Mouse (Mus musculus) neural tube, embryonic 13.5 days (tissue): ENCODE data around the gene Otub2. TPM values are rescaled to one million over a fixed set of nuclear protein-coding genes. Genes with fewer than 3 reads are reported as not detected.

Experiments
- ATAC-seq: fragments of 200-750 bp; cut with Nextera tagmentation; 2 replicates; pipeline ENCODE4 v1.8.0; 2017; ENCODE audit warnings: low read depth, mild to moderate bottlenecking, moderate TSS enrichment, moderate library complexity
- H3K27ac ChIP-seq: fragments of 300-500 bp; sonication (generic); replicated peaks from 2 replicates; pipeline ENCODE4 v1.5.1; 2015; ENCODE audit warnings: moderate library complexity, mild to moderate bottlenecking, inconsistent platforms
- H3K27me3 ChIP-seq: fragments of 300-500 bp; sonication (generic); 2 replicates; pipeline ENCODE4 v1.6.1; 2015; ENCODE audit warnings: mild to moderate bottlenecking, inconsistent platforms
- H3K36me3 ChIP-seq: fragments of 300-500 bp; sonication (generic); 2 replicates; pipeline ENCODE4 v1.6.1; 2015; ENCODE audit warnings: mild to moderate bottlenecking, inconsistent platforms
- H3K4me1 ChIP-seq: fragments of 300-500 bp; sonication (generic); replicated peaks from 2 replicates; pipeline ENCODE4 v1.6.1; 2015; ENCODE audit warnings: inconsistent platforms
- H3K4me2 ChIP-seq: fragments of 300-500 bp; sonication (generic); 2 replicates; pipeline ENCODE4 v1.6.1; 2015; ENCODE audit warnings: inconsistent platforms, mild to moderate bottlenecking, moderate library complexity
- H3K4me3 ChIP-seq: fragments of 300-500 bp; sonication (generic); 2 replicates; pipeline ENCODE4 v1.5.1; 2015; ENCODE audit warnings: mild to moderate bottlenecking, inconsistent platforms
- H3K9ac ChIP-seq: fragments of 300-500 bp; sonication (generic); 2 replicates; pipeline ENCODE4 v1.6.1; 2015; ENCODE audit warnings: moderate library complexity, mild to moderate bottlenecking, inconsistent platforms
- H3K9me3 ChIP-seq: fragments of 300-500 bp; sonication (generic); 2 replicates; pipeline ENCODE4 v1.6.1; 2016; ENCODE audit warnings: inconsistent platforms
- WGBS: fragments of 180-500 bp; shearing (Covaris S2); methylation state at CpG from one replicate; pipeline ENCODE4 v1.1.7; 2015; 5-methylcytosine and 5-hydroxymethylcytosine counted together
- polyA plus RNA-seq: library from polyadenylated mRNA; unstranded; fragments of >200 nt; fragmentation: Nextera tagmentation; extraction: Ambion mirVana; gene quantifications from 2 replicates; pipeline ENCODE4 v1.2.1, GENCODE M21; 2015

Otub2 gene
- polyA plus RNA-seq, 1 experiment from 2014 or later, result 24.2 TPM

DNA sequence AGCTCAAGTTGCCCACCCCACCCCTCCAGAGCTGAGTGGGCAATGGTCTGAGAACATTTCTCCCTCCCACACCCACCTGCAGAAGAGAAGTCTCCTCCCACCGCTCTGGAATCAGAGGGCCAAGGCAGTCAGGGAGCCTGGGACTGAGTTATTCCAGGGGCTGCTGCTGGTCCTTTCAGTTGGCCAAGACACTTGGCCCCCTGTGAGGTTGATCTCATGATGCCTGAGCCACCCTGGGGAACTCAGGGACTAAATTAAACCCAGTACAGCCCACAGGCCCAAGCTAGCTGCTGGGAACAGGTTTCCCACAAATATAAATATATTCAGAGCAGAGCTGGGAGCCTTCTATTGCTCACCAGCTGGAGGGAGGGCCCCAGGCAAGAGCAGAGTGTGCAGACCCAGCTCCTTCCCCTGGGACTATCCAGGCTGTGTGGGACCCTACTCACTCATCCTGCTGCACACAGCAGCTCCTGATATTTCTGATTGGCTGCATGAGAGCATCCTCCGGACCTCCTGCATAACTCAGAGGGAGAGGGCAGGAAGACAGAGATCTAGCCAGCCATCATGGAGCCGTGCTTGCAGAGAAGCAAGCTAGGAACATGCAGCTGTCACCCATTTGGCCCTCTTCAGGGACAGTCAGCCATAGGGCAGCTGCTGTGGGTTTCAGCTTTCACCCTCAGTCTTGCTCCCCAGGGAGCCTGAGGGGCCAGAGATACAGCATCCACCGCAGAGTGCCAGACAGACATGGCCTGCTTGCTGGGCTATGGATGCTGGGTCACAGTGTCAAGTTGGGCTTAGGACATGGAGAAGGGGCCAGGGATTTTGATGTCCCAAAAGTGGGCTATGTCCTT, 29.3 kb upstream of the Otub2 start:
- Histone ChIP-seq H3K9me3 (no peaks in the 10 kb centered on the region), H3K27me3 (no peaks in the 10 kb centered on the region), H3K4me3 (no peak overlapping the region), H3K36me3 (no peaks in the 10 kb centered on the region), H3K4me2 (no peak overlapping the region), H3K4me1 (peaks cover 6% of the 10 kb centered on the region; the same call in 1 of the 2 replicates), H3K9ac (no peak overlapping the region), H3K27ac (no peak overlapping the region)
- 62% methylated on average over 4 of the region's 4 CpGs for WGBS
- peak; percentile 42; the same call in 1 of the 2 replicates for ATAC-seq

DNA sequence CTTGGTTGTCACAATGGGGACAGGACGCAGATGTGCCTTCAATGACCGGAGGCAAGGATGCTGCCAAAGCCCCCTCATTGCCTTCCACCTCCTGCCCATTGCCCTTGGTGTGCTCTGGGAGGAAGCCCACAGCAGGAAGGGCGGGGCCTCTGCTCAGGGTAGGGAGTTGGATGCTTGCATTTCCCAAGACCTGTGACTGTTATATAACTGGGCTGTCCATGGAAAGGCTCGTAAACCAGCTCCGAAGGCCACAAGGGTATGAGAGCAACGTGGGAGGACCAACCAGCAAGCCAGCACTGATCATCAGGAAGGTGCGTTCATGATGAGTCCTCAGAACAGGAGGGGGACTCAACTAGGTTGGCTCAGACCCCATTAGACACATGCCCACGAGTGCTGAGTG, 27.7 kb upstream of the Otub2 start:
- no peak overlapping the region for H3K4me2 ChIP-seq
- H3K4me1 ChIP-seq, result peaks cover 6% of the 10 kb centered on the region; the same call in 1 of the 2 replicates
- H3K4me3 ChIP-seq, result no peak overlapping the region
- no peak overlapping the region for H3K27ac ChIP-seq
- WGBS, result 81% methylated on average over 8 of the region's 8 CpGs
- no peak overlapping the region for H3K9ac ChIP-seq
- H3K27me3 ChIP-seq, result no peaks in the 10 kb centered on the region
- no peak for ATAC-seq
- no peaks in the 10 kb centered on the region for H3K36me3 ChIP-seq
- H3K9me3 ChIP-seq, result no peaks in the 10 kb centered on the region

DNA sequence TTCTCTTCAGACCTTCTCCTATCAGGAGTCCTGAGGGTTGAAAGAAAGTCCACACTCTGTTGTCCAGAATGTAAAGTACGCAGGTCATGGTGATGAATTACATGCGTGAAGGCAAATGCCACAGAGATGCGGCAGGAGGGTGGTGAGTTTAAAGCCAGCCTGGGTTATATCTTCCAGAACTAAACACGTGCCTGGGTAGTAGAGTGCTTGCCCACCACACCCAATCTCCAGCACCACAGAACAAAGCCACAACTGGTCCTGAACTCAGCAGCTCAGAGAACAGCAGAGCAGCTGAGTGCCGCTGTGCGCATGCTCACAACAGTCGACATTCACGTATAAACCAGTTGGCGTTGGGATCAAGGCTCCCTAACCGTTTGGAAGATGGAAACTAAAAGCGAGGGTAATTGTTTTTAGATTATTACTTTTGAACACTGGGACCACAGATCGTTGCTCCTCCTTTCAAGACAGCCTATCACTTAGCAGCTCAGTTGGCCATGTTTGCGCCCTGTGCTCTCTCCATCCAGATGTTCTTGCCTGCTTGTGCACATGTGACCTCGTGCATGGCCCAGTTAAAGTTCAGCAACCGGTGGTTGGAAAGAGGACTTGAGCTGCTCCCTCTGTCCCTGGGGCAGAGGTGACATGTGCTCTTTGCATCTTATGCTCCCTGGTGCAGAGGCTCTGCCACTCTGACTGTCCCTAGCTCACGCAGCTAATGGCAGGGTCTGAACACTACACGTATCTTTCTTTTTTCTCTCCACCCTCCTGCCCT, 26.8 kb upstream of the Otub2 start:
- Histone ChIP-seq H3K27ac (no peak overlapping the region), H3K36me3 (no peaks in the 10 kb centered on the region), H3K9ac (no peak overlapping the region), H3K9me3 (no peaks in the 10 kb centered on the region), H3K4me1 (peaks cover 6% of the 10 kb centered on the region; the same call in 1 of the 2 replicates), H3K4me3 (no peak overlapping the region), H3K4me2 (no peak overlapping the region), H3K27me3 (no peaks in the 10 kb centered on the region)
- WGBS, result 91% methylated on average over 17 of the region's 17 CpGs
- ATAC-seq, result no peak

DNA sequence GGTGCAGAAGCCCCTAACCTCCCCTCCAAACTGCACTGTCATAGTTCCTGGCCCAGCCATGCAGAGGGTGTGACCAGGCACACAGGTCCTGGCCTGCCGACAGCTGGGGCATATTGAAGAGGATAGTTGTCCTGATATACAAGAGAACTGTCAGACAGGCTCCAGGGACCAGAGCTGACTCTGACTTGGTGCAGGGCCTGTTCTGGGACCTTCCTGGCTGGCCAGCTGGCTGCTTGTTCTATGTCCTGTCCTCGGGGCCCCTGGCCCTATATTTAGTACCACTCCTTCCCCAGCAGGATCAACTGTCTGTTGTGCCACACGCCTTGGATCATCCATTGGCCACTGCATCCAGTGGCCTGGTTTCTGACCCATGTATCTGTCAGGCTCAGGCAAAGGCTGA, 26.1 kb upstream of the Otub2 start:
- Histone ChIP-seq H3K27ac (no peak overlapping the region), H3K4me1 (peaks cover 6% of the 10 kb centered on the region; the same call in 1 of the 2 replicates), H3K36me3 (no peaks in the 10 kb centered on the region), H3K4me2 (no peak overlapping the region), H3K4me3 (no peak overlapping the region), H3K9me3 (no peaks in the 10 kb centered on the region), H3K27me3 (no peaks in the 10 kb centered on the region), H3K9ac (no peak overlapping the region)
- 77% methylated on average over 3 of the region's 3 CpGs for WGBS
- no peak for ATAC-seq

DNA sequence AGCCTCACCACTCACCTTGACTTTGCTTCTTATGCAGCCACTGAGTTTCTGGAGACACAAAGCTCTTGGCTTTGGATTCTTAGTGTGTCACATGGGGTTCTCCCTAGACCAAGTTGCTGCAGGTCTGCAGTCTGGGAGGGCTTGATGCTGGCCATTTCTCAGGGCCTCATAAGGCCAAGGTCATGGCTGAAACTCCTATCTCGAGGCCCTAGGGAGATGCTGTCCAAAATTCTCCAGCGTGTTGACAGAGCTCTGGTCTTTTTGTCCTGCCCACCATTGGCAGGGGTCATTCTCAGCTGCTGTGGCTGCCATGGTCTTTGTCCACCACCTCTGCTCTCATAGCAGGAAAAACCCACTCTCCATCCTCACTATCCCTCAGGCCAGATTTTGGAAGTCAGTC, 21.3 kb upstream of the Otub2 start:
- Histone ChIP-seq H3K4me3 (no peak overlapping the region), H3K36me3 (no peaks in the 10 kb centered on the region), H3K9ac (no peak overlapping the region), H3K27me3 (peaks cover 10% of the 10 kb centered on the region), H3K4me1 (peaks cover 3% of the 10 kb centered on the region), H3K27ac (no peak overlapping the region), H3K4me2 (no peak overlapping the region), H3K9me3 (no peaks in the 10 kb centered on the region)
- WGBS, result 84% methylated on average over 2 of the region's 2 CpGs
- no peak for ATAC-seq

DNA sequence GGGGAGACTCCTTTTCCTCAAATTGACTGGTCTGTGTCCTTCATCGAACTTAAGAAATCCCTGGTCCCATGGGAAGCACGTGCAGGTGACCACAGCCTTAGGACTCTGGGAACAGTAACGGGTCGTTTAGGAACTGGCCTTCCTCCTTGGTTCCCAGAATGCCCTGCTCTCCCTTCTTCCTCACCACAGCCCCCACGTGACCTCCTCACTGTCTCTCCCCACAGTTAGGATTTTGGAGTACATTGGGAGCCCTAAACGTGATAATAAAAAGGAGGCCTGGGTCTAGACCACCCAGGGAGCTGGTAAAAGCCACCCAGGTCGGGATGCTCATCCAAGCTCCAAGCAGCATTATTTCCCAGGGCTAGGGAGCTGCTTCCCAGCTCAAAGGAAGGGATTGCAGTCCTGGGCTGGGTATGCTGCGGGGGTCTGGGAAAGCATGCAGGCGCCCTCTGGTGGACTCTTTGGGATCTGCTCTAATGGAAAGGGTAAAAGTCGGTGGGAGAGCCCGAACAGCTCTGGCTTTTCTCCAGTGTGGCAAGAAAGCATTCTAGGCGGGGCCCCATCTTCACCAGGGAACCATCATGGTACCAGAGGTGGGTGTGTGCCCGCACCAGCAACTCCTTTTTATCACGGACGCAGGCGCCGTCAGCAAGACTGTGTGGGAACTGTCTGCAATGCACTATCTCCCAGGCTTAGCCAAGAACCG, 20.7 kb upstream of the Otub2 start:
- H3K4me2 ChIP-seq, result peak overlapping the region; percentile 29
- H3K27me3 ChIP-seq, result peaks cover 10% of the 10 kb centered on the region
- H3K9ac ChIP-seq, result no peak overlapping the region; the same call in 1 of the 2 replicates
- peaks cover 3% of the 10 kb centered on the region for H3K4me1 ChIP-seq
- no peak overlapping the region for H3K4me3 ChIP-seq
- no peaks in the 10 kb centered on the region for H3K9me3 ChIP-seq
- no peak overlapping the region for H3K27ac ChIP-seq
- 17% methylated on average over 18 of the region's 18 CpGs for WGBS
- peak; percentile 87 for ATAC-seq
- no peaks in the 10 kb centered on the region for H3K36me3 ChIP-seq

DNA sequence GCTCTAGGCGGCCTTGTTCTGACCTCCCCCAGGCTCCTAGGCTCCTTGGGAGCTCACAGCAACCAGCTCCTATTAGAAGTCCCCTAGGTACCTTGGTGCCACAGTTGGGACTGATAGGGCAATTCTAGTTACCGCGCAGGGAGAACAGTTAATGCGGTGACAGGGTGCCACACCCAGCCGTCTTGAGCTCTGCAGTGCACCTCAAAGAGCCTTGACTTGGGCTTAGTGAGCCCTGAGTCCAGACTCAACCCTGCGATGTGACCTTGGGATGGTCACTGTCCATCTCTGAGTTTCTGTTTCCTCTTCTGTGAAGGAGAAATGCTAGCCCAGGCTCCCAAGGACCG, 20.2 kb upstream of the Otub2 start:
- no peaks in the 10 kb centered on the region for H3K9me3 ChIP-seq
- 83% methylated on average over 7 of the region's 7 CpGs for WGBS
- H3K36me3 ChIP-seq, result no peaks in the 10 kb centered on the region
- no peak for ATAC-seq
- peaks cover 10% of the 10 kb centered on the region for H3K27me3 ChIP-seq
- no peak overlapping the region for H3K27ac ChIP-seq
- H3K9ac ChIP-seq, result no peak overlapping the region
- peaks cover 3% of the 10 kb centered on the region for H3K4me1 ChIP-seq
- H3K4me3 ChIP-seq, result no peak overlapping the region
- 0 out of 2 replicates have a peak overlapping the region, but pooled peaks have one; percentile 29 for H3K4me2 ChIP-seq

DNA sequence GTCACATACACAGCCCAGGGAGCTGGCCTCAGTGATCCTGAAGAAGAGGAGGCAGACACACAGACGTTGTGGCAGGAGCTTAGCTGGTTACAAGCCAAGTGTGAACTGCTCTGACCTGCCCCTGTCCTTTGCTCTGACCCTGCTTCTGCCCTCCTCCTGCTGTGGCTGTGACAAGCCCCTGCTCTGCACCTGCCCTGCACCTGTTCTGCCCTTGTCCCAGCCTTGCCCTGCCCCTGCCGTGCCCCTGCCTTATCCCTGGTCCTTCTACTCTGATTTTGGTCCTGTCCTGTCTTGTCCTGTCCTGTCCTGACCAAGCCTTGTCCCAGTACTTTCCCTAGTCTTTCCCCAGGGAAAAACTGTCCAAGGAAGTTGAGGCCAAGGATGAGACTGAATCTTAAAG, 19.7 kb upstream of the Otub2 start:
- Histone ChIP-seq H3K4me1 (peaks cover 3% of the 10 kb centered on the region), H3K9ac (no peak overlapping the region), H3K9me3 (no peaks in the 10 kb centered on the region), H3K4me3 (no peak overlapping the region), H3K4me2 (no peak overlapping the region), H3K27ac (no peak overlapping the region), H3K27me3 (peaks cover 10% of the 10 kb centered on the region), H3K36me3 (no peaks in the 10 kb centered on the region)
- no peak for ATAC-seq
- 53% methylated on average over 2 of the region's 2 CpGs for WGBS

DNA sequence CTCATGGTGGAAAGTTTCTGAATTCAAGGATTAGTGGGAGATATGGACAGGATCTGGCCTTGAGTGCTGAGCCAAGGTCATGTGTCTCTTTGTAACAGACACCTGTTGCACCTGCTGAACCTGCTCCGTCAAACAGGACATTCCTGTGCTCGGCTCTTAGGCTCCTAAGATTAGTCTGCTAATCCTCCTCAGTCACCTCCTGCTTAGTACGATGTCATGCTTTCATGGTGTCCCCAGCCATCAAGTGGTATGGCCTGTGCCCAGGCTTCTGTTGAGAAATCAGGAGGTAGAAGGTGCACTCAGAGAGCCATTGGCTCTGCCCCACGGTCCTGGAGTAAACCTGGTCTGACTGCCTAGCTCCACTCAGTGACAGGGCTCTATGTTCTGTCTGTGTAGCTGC, 17.6 kb upstream of the Otub2 start:
- Histone ChIP-seq H3K4me3 (no peak overlapping the region), H3K4me1 (peaks cover 3% of the 10 kb centered on the region), H3K36me3 (no peaks in the 10 kb centered on the region), H3K27ac (no peak overlapping the region), H3K4me2 (no peak overlapping the region), H3K9me3 (no peaks in the 10 kb centered on the region), H3K9ac (no peak overlapping the region), H3K27me3 (peaks cover 10% of the 10 kb centered on the region)
- 92% methylated on average over 4 of the region's 4 CpGs for WGBS
- ATAC-seq, result no peak

DNA sequence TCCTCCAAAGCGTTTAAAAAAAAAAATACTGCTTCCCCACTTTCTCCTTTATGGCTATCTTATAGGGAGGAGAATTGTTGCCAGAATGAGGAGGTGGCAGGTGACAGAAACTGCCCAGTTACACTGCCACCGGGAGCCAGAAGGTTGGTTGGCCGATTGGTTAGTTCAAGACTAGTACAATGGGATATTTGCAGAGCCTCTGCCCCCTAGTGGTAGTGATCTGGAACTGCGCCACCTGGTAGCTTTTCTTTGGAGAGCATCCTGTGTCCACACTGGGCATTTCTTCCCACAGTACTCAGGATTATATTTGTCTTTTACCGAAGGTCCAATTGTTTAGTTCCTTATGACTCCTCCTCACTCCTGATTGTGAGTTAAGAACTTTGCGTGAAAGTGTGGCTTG, 16.8 kb upstream of the Otub2 start:
- no peak for ATAC-seq
- H3K36me3 ChIP-seq, result no peaks in the 10 kb centered on the region
- peaks cover 3% of the 10 kb centered on the region for H3K4me1 ChIP-seq

DNA sequence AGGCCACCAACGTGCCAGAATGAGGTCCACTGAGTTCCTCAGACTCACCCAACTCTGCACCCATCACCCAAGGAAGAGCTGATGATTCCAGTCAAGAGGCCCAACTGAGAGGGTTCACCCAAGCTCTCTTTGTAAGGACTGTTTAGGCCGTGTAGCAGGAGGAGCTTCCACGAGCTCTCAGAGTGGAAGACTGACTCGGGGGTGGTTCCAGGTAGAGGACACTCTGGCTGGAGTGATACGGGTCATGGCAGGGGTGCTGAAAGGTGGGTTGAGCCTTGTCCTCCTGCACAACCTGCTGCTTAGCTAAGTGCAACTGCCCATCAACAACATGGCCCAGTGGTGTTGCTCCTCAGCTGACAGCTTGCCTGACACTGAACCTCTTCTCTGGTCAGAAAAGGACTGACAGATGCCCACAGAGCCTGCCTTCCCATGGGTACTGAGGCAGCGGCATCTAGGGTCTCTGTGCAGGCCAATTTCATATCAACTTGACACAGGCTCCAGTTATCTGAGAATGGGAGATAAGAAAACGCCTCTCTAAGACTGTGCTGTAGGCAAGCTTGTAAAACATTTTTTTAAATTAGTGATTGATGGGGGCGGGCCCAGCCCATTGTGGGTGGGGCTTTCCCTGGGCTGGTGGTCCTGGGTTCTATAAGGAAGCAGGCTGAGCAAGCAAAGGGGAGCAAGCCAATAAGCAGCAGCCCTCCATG, 14.8 kb upstream of the Otub2 start:
- Histone ChIP-seq H3K4me3 (no peak overlapping the region), H3K9me3 (no peaks in the 10 kb centered on the region), H3K36me3 (no peaks in the 10 kb centered on the region), H3K4me2 (no peak overlapping the region), H3K27me3 (peaks cover 3% of the 10 kb centered on the region), H3K9ac (no peak overlapping the region), H3K4me1 (no peaks in the 10 kb centered on the region), H3K27ac (no peak overlapping the region)
- WGBS, result 83% methylated on average over 8 of the region's 8 CpGs
- ATAC-seq, result no peak

More for the DNA sequence above, 16.8 kb upstream of the Otub2 start:
- Histone ChIP-seq H3K27me3 (peaks cover 10% of the 10 kb centered on the region), H3K9me3 (no peaks in the 10 kb centered on the region), H3K27ac (no peak overlapping the region), H3K4me3 (no peak overlapping the region), H3K9ac (no peak overlapping the region), H3K4me2 (no peak overlapping the region)
- WGBS, result 26% methylated on average over 6 of the region's 6 CpGs
